Mouse (Mus musculus) ES-E14 (cell line): ENCODE results near the gene Lypd6b.

ENCODE experiments used
- HCFC1 ChIP-seq: IDR thresholded peaks from 2 replicates; pipeline ENCODE4 v1.6.1; 2012; ENCODE audit warnings: low read length, inconsistent platforms, borderline replicate concordance; ENCODE audit not compliant: insufficient read depth
- MAFK ChIP-seq: IDR thresholded peaks from 2 replicates; pipeline ENCODE4 v1.6.1; 2014; ENCODE audit warnings: mild to moderate bottlenecking, low read depth, low read length, inconsistent platforms; ENCODE audit not compliant: insufficient read depth
- ZC3H11A ChIP-seq: IDR thresholded peaks from 2 replicates; pipeline ENCODE4 v1.6.1; 2012; ENCODE audit warnings: low read depth, mild to moderate bottlenecking, inconsistent platforms, low read length, borderline replicate concordance
- ZNF384 ChIP-seq: IDR thresholded peaks from 2 replicates; pipeline ENCODE4 v1.6.1; 2012; ENCODE audit warnings: low read depth, low read length, inconsistent platforms

GRCm38 (mm10) chr2:49837454-49838059 is 50.1 kb downstream of the Lypd6b start:
- no peak for TF ChIP-seq MAFK
- no peak for TF ChIP-seq ZC3H11A
- TF ChIP-seq ZNF384, result no peak
- no peak for TF ChIP-seq HCFC1
